Mouse (Mus musculus): ENCODE results near the gene Mmp19. TPM values are rescaled to one million over a fixed set of nuclear protein-coding genes. Genes with fewer than 3 reads are reported as not detected.

Gene Mmp19
- 26.8 and 28.3 TPM in 2 replicates for polyA plus RNA-seq (2012; ENCODE audit: insufficient read depth, insufficient read length, missing spikeins)

- H3K27ac ChIP-seq (ENCODE audit: insufficient read depth, low read depth, low read length): peak within 1 kb of the TSS; percentile 50
- H3K4me3 ChIP-seq (ENCODE audit: insufficient read depth, low read length): peak within 1 kb of the TSS; percentile 69
- TF ChIP-seq CTCF (IDR thresholded peaks at IDR 0.05; ENCODE audit: low read depth, low read length) (no peak), POLR2A (IDR thresholded peaks at IDR 0.05; ENCODE audit: borderline replicate concordance, low read depth, low read length) (no peak)
- peaks cover 22% of the 10 kb centered on the region for H3K4me1 ChIP-seq (ENCODE audit: control insufficient read depth, insufficient read depth, low read length)
Measured at GRCm38 (mm10) chr10:128790398-128791124, at the start of gene Mmp19. Gene Mmp19 (plus strand): TSS chr10:128790910.

DNA sequence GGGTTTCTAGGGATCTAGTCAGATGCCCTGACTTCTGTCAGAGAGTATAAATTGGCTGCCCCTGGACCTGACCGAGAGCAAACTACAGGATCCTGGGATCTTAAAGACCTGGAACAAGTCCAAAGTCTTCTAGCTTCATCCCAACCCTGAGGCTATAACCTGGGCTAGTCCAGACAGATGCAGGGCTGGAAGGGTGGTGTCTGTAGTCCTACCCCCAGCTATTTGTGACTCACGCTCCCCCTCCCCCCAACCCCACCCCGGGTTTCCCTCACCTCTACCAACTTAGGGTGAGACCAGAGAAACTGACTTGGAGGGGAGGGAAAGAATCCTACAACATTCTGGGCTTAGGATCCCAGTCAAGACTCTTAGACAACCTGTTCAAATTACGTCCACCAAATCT is 48.1 kb upstream of the Mmp19 start:
- Histone ChIP-seq H3K4me1 (ENCODE audit: control insufficient read depth, insufficient read depth, low read length) (peaks cover 21% of the 10 kb centered on the region), H3K4me3 (ENCODE audit: insufficient read depth, low read length) (no peak overlapping the region), H3K27ac (ENCODE audit: insufficient read depth, low read depth, low read length) (no peak overlapping the region)
- TF ChIP-seq POLR2A (IDR thresholded peaks at IDR 0.05; ENCODE audit: borderline replicate concordance, low read depth, low read length) (no peak), CTCF (IDR thresholded peaks at IDR 0.05; ENCODE audit: low read depth, low read length) (no peak)

GRCm38 (mm10) chr10:128743235-128743634 is 47.5 kb upstream of the Mmp19 start:
- peak overlapping the region; percentile 70 for H3K4me3 ChIP-seq (ENCODE audit: insufficient read depth, low read length)
- no peak overlapping the region for H3K27ac ChIP-seq (ENCODE audit: insufficient read depth, low read depth, low read length)
- TF ChIP-seq POLR2A (IDR thresholded peaks at IDR 0.05; ENCODE audit: borderline replicate concordance, low read depth, low read length) (no peak), CTCF (IDR thresholded peaks at IDR 0.05; ENCODE audit: low read depth, low read length) (no peak)
- peaks cover 21% of the 10 kb centered on the region for H3K4me1 ChIP-seq (ENCODE audit: control insufficient read depth, insufficient read depth, low read length)

DNA sequence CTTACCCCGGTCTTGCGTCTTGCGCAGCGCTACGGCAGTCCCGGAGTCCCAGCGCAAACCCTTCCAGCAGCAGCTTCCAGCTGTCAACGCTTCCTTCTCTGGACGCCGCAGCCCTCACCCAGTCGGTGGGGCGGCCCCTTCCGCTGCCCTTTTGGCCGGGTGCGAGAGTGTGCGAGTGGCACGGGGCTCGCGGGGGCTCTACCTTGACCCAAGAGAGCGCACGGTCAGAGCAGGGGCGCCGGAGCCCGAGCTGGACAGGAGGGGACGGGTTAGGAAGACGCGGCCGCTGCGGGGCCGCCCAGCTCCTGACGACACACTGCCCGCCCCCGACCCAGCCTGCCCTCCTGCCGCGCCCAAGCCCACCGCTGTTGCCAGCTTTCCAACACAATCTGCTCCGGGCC is 46.9 kb upstream of the Mmp19 start:
- Histone ChIP-seq H3K4me1 (ENCODE audit: control insufficient read depth, insufficient read depth, low read length) (peaks cover 21% of the 10 kb centered on the region), H3K4me3 (ENCODE audit: insufficient read depth, low read length) (peak overlapping the region; percentile 70), H3K27ac (ENCODE audit: insufficient read depth, low read depth, low read length) (no peak overlapping the region)
- TF ChIP-seq CTCF (IDR thresholded peaks at IDR 0.05; ENCODE audit: low read depth, low read length) (no peak), POLR2A (IDR thresholded peaks at IDR 0.05; ENCODE audit: borderline replicate concordance, low read depth, low read length) (no peak)

- H3K27ac ChIP-seq (ENCODE audit: insufficient read depth, low read depth, low read length): no peak overlapping the region
- no peak for TF ChIP-seq POLR2A (IDR thresholded peaks at IDR 0.05; ENCODE audit: borderline replicate concordance, low read depth, low read length)
- TF ChIP-seq CTCF (IDR thresholded peaks at IDR 0.05; ENCODE audit: low read depth, low read length): 0 out of 2 replicates have a peak, but pooled peaks have one; percentile 10
- peak overlapping the region; percentile 70 for H3K4me3 ChIP-seq (ENCODE audit: insufficient read depth, low read length)
- peaks cover 24% of the 10 kb centered on the region for H3K4me1 ChIP-seq (ENCODE audit: control insufficient read depth, insufficient read depth, low read length)
Measured at GRCm38 (mm10) chr10:128744211-128744610, 46.5 kb upstream of the Mmp19 start.

DNA sequence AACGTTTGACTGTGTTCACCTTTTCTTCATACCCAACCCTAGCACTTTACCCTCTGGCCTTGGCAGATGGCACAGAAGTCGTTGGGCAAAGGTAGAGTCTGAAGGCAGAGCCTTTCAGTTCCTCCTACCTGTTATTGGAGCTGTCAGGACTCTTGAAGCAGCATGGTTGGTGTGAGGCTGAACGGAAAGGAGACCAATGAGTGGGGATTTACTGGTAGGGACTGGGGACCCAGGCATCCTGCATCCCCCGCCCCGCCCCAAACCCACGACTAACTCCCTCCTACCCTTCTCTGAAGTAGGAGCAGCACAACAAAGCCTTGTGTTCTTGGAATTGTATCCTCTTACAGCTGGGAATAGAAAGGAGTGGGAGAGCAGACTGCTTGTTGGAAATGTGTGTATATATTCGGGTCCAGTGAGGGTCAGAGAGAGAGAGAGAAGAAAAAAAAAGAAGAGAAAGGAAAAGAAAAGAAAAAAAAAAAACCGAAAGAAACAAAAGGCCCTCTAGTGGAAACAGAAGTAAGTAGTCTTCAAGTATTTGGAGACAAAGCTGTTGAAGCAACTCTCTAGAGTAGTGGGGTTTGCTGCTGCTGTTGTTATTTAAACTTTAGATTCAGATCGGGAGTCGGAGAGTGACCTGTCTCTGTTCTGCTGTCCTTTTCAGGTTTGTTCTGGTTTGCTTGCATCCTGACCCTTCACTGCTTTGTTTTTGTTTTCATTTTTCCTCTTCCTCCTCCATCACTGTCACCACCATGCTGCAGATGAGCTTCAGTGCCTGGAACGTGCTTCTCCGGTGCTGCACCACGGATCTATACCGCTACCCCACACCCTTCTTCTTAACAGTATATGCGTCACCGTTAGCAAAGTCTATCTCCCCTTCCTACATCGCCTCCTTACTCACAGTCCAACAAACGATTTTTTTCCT is 45.8 kb upstream of the Mmp19 start, which contains the start of gene Dgka:
Dgka (minus strand) TSS at position 176 of the 922 bp plus-strand sequence.
- Histone ChIP-seq H3K4me1 (ENCODE audit: control insufficient read depth, insufficient read depth, low read length) (peaks cover 28% of the 10 kb centered on the region), H3K4me3 (ENCODE audit: insufficient read depth, low read length) (peak within 1 kb of the TSS; percentile 70), H3K27ac (ENCODE audit: insufficient read depth, low read depth, low read length) (no peak within 1 kb of the TSS)
- no peak for TF ChIP-seq POLR2A (IDR thresholded peaks at IDR 0.05; ENCODE audit: borderline replicate concordance, low read depth, low read length)

- H3K27ac ChIP-seq (ENCODE audit: insufficient read depth, low read depth, low read length): no peak overlapping the region
- H3K4me1 ChIP-seq (ENCODE audit: control insufficient read depth, insufficient read depth, low read length): peaks cover 32% of the 10 kb centered on the region
- H3K4me3 ChIP-seq (ENCODE audit: insufficient read depth, low read length): no peak overlapping the region
- TF ChIP-seq POLR2A (IDR thresholded peaks at IDR 0.05; ENCODE audit: borderline replicate concordance, low read depth, low read length) (no peak), CTCF (IDR thresholded peaks at IDR 0.05; ENCODE audit: low read depth, low read length) (no peak)
Measured at GRCm38 (mm10) chr10:128745946-128746613, 44.6 kb upstream of the Mmp19 start.

DNA sequence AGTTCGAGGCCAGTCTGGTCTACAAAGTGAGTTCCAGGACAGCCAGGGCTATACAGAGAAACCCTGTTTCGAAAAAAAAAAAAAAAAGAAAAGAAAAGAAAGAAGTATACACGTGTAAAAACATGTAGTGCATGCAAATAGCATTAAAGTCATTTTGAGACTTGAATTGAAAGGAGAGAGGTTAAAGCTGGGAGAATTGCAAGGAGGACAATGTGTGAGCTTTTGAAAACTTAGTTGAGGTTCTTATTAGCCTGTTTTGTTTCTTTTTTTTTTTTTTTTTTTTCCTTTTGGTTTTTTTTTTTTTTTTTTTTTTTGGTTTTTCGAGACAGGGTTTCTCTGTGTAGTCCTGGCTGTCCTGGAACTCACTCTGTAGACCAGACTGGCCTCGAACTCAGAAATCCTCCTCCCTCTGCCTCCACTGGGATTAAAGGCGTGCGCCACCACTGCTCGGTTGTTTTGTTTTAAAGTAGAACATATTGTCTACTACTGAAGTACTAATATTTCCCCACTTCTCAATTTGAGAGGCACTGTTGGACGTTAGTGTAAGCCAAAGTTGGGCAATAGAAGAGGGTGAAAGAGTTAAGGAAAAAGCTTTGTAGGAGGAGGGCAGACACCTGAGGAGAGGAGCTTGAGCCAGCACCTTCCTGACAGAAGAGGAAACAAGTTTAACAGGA is 43.6 kb upstream of the Mmp19 start:
- no peak for TF ChIP-seq POLR2A (IDR thresholded peaks at IDR 0.05; ENCODE audit: borderline replicate concordance, low read depth, low read length)
- TF ChIP-seq CTCF (IDR thresholded peaks at IDR 0.05; ENCODE audit: low read depth, low read length): no peak
- Histone ChIP-seq H3K4me3 (ENCODE audit: insufficient read depth, low read length) (peak overlapping the region; percentile 86), H3K27ac (ENCODE audit: insufficient read depth, low read depth, low read length) (peak overlapping the region; percentile 76), H3K4me1 (ENCODE audit: control insufficient read depth, insufficient read depth, low read length) (peaks cover 35% of the 10 kb centered on the region)

Measured in bone marrow macrophage, adult 2 months (primary cell).